Mouse (Mus musculus) macrophage (primary cell): ENCODE measurements around the gene Gm3055. TPM values are rescaled to one million over a fixed set of nuclear protein-coding genes. Genes with fewer than 3 reads are reported as not detected.
"Not testable (repeated sequence)": the region's sequence is repeated elsewhere in the genome, so short reads cannot be mapped to it uniquely, and the experiment has no call there.

Experiments used
- H3K27ac ChIP-seq: fragments of 350-480 bp; formaldehyde crosslinking; 2 replicates; pipeline ENCODE4 v1.9.0; 2021
- H3K36me3 ChIP-seq: fragments of 350-480 bp; formaldehyde crosslinking; 2 replicates; pipeline ENCODE4 v1.9.0; 2021; ENCODE audit errors: inconsistent target
- H3K4me3 ChIP-seq: fragments of 350-480 bp; formaldehyde crosslinking; 2 replicates; pipeline ENCODE4 v1.9.0; 2021; ENCODE audit errors: inconsistent target
- H3K79me2 ChIP-seq: fragments of 350-480 bp; formaldehyde crosslinking; 2 replicates; pipeline ENCODE4 v1.9.0; 2021; ENCODE audit errors: inconsistent target
- WGBS: methylation state at CpG from one replicate; pipeline ENCODE4 v1.1.7; 2026; ENCODE audit warnings: inconsistent platforms; ENCODE audit not compliant: missing documents; 5-methylcytosine and 5-hydroxymethylcytosine counted together
- polyA plus RNA-seq: library from polyadenylated mRNA; stranded (reverse); fragments of 250-400 nt; gene quantifications from 3 replicates; pipeline ENCODE4 v1.2.4, GENCODE M21; 2018; ENCODE audit warnings: inconsistent platforms
- total RNA-seq, 78 experiments: library from RNA; depleted of rRNA; stranded (reverse); fragments of 250-400 nt; gene quantifications; 1 replicate in 9 of 78; 2 replicates in 24 of 78; 3 replicates in 43 of 78; 4 replicates in 2 of 78; pipeline ENCODE4 v1.2.4; 2018; ENCODE audit warnings: inconsistent platforms in 56 of 78

The Gm3055 gene
- 10 to 100 TPM in 5 of 26 experiments, 1 to 10 TPM in 19, under 1 TPM in 2; 0.86 to 11.9 (median 3.9) TPM for total RNA-seq (2018; cell fraction: chromatin; rRNA removed)
- total RNA-seq (2018; cell fraction: cytosol; rRNA removed) = 1 to 10 TPM in 19 of 26 experiments, under 1 TPM in 7; 0.14 to 3.8 (median 1.7) TPM
- total RNA-seq (2018; cell fraction: nucleus; rRNA removed) = 1 to 10 TPM in 20 of 26 experiments, under 1 TPM in 5, not detected in 1; 0.24 to 7.5 (median 2.2) TPM
- 1.6 to 1.7 TPM (median 1.6 TPM) in 3 replicates for polyA plus RNA-seq

GRCm38 (mm10) chr10:81770506-81771403 lies at the start of gene Gm3055:
Gene Gm3055 (minus strand): TSS chr10:81771161.
- not testable (repeated sequence) for H3K4me3 ChIP-seq, H3K36me3 ChIP-seq, H3K79me2 ChIP-seq, H3K27ac ChIP-seq
- WGBS = no CpG with 5 or more reads among the region's 43 CpGs

GRCm38 (mm10) chr10:81811899-81812298 lies 40.9 kb upstream of the Gm3055 start, which contains the start of gene Gm4767:
Gene Gm4767 (plus strand): TSS chr10:81812186.
- no CpG with 5 or more reads among the region's 20 CpGs for WGBS

GRCm38 (mm10) chr10:81771404-81771777 lies 430 bp upstream of the Gm3055 start:
- H3K4me3 ChIP-seq, H3K27ac ChIP-seq, H3K79me2 ChIP-seq, H3K36me3 ChIP-seq: not testable (repeated sequence)
- WGBS = no CpG with 5 or more reads among the region's 3 CpGs

More at GRCm38 (mm10) chr10:81811899-81812298, 40.9 kb upstream of the Gm3055 start, which contains the start of gene Gm4767:
- not testable (repeated sequence) for H3K4me3 ChIP-seq, H3K27ac ChIP-seq, H3K79me2 ChIP-seq, H3K36me3 ChIP-seq

DNA sequence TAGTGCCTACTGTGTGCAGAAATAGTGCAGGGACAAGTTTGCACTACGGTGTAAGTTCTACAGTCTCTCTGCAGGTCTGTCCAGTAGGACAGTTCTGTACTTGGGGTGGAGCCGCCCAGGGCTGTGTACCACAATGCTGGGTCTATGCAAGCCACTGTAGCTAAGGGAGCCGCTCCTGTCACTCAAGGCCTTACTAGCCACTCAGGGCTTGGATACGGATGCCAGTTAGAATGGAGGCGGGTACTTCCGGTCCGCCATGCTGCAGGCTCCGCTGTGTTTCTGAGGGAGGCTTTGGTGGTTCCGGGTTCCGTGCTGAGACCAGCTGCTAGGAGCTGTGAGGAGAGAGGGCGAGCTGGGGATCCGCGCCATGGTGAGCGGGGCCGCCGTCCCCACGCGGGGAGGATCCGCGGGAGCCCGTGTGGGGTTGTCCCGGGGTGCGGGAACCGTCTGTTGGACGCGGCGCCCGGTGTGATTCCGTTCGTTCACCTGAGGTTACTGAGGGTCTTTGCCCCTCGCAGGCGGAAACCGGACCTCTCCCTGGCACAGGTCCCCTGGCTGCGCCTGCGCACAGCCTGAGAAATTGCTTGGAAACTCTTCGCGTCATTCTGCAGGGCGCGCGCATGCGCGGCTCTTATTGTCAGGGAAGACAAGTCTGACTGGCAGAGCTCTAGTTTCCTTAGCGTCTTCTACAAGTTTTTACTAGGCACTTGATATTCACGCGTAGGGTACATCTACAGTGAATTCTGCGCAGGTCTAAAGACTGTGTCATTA lies 66.2 kb downstream of the Gm3055 start, which contains the start of gene Zfp433:
Gene Zfp433 (plus strand): TSS at position 295 of the 771 bp plus-strand sequence.
- H3K79me2 ChIP-seq, H3K4me3 ChIP-seq, H3K27ac ChIP-seq, H3K36me3 ChIP-seq: not testable (repeated sequence)
- WGBS = no CpG with 5 or more reads among the region's 46 CpGs

Other genes starting within 250 kb of the Gm3055 start
- gene Gna15, start 246.9 kb downstream of the Gm3055 start, polyA plus RNA-seq = 4.6 to 16.6 TPM (median 10.2 TPM) in 3 replicates
- 3.5 to 6.3 TPM (median 6.2 TPM) in 3 replicates for gene Gna11, start 226.0 kb downstream of the Gm3055 start, polyA plus RNA-seq
- 301 to 334 TPM (median 303 TPM) in 3 replicates for gene Aes, start 211.7 kb downstream of the Gm3055 start, polyA plus RNA-seq
- gene Tle2, start 196.6 kb downstream of the Gm3055 start, polyA plus RNA-seq = 1.3 to 3.9 TPM (median 3.6 TPM) in 3 replicates
- 9.8 to 17.4 TPM (median 16.7 TPM) in 3 replicates for gene Tle6, start 170.1 kb downstream of the Gm3055 start, polyA plus RNA-seq
- 0.30 to 0.55 TPM (median 0.40 TPM) in 3 replicates for gene BC025920, start 164.9 kb downstream of the Gm3055 start, polyA plus RNA-seq
- 7.3 to 9.1 TPM (median 8.1 TPM) in 3 replicates for gene Sirt6, start 143.4 kb downstream of the Gm3055 start, polyA plus RNA-seq
- gene Ankrd24, start 142.6 kb downstream of the Gm3055 start, polyA plus RNA-seq = 10.3 to 12.0 TPM (median 11.5 TPM) in 3 replicates
- 2.2 to 2.9 TPM (median 2.6 TPM) in 3 replicates for gene Gm10778, start 122.1 kb downstream of the Gm3055 start, polyA plus RNA-seq
- gene Zfp433, start 66.3 kb downstream of the Gm3055 start, polyA plus RNA-seq = 3.1 to 4.4 TPM (median 3.4 TPM) in 3 replicates
- 0.66 to 0.87 TPM (median 0.84 TPM) in 3 replicates for gene Gm4767, start 41.0 kb upstream of the Gm3055 start, polyA plus RNA-seq
- 2.3 to 3.4 TPM (median 2.4 TPM) in 3 replicates for gene Gm32687, start 92.8 kb upstream of the Gm3055 start, polyA plus RNA-seq
- 0.28 to 0.57 TPM (median 0.36 TPM) in 3 replicates for gene Zfp781, start 159.3 kb upstream of the Gm3055 start, polyA plus RNA-seq